Mouse (Mus musculus) right cerebral cortex, postnatal 4 days (tissue): ENCODE results near the gene Elmo2.

Experiments
- DNase-seq: peaks from one replicate; pipeline ENCODE4 v3.0.0-alpha.2; 2022

Elmo2 gene

DNA sequence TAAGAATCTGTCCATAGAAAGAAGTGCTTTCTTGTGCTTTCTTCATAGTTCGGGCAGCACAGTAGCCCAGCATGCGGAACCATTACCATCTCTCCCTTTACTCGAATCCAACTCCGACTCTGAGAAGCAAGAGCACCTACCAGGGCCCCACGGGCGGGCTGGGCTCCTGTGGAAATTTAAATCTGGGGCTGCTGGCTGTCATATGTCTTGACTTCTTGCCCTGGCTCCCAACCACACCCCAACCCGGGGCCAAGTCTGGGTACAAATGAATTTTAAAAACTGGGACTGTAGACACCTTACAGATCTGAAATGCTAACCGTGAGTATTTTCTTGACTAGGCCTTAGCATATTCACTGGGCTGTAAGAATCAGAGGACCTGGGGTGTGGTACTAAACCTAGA is 73.0 kb downstream of the Elmo2 start:
- DNase-seq, result no peak

DNA sequence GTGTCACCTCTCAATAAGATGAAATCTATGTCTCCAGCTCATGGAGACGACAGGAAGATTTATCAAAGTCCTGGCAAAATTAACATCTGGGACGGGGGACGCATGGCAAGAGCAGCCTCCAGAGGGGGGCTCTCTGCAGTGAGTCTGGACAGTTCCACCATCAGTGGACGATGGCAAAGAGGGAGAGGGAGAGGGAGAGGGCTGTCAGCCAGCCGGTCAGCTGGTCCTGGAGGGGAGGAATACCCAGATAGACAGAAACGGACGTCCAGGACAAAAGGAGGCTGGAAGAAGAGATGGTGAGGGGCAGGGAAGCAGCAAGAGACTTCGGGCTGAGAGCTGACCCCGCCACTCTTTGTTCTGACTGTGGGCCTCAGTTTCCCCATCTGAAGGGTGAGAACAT is 73.5 kb downstream of the Elmo2 start:
- no peak for DNase-seq

GRCm38 (mm10) chr2:165252381-165252780 is 73.9 kb downstream of the Elmo2 start:
- DNase-seq, result no peak

- DNase-seq, result no peak
Observed at GRCm38 (mm10) chr2:165250903-165251302, 75.4 kb downstream of the Elmo2 start.

DNA sequence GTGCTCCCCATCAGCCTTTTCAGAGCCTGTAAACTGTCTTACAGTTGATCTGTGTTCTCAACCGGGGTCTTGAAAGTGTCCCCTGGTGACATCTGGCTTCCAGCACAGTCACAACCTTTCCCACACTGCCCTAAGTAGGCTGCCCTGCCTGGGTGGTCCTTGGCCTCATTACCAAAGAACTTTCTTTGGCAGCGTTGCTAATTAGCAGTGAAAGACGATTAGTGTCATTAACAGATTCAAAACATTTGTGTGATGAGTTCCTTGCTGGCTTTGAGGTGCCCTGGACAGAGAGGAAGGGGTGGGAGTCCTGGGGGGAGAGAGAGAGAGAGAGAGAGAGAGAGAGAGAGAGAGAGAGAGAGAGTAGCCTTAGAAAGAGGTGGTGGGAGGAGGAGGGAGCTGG is 77.3 kb downstream of the Elmo2 start:
- DNase-seq, result no peak

- no peak for DNase-seq
Observed at GRCm38 (mm10) chr2:165246349-165246748, 79.9 kb downstream of the Elmo2 start.

GRCm38 (mm10) chr2:165243122-165243720 is 83.1 kb downstream of the Elmo2 start:
- no peak for DNase-seq

- DNase-seq, result no peak
Observed at GRCm38 (mm10) chr2:165242575-165242974, 83.7 kb downstream of the Elmo2 start.

DNA sequence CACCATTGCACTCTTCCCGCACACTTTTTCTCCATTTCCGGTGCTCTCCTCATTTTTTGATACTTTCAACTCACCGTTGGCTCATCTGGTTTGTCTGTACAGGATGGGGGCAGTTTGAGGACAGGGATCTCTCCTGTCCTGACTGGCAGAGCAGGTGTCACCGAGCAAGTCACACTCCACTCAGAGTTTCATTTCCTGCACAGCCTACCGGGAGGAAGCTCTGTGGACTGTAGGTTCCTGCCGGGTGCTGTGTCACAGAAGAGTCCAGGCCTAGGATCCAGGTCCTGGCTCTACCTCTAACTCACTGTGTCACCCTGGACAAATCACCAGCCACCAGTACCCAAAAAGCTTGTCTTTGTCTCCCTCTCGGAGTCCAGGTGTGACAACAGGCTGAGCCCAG is 84.5 kb downstream of the Elmo2 start:
- DNase-seq, result no peak

GRCm38 (mm10) chr2:165240371-165240770 is 85.9 kb downstream of the Elmo2 start:
- DNase-seq, result no peak

GRCm38 (mm10) chr2:165239533-165240144 is 86.6 kb downstream of the Elmo2 start:
- no peak for DNase-seq

- DNase-seq, result no peak
Observed at GRCm38 (mm10) chr2:165238416-165239145, 87.7 kb downstream of the Elmo2 start.
